Mouse (Mus musculus) cerebellum, adult 2 months (tissue): Measurements from ENCODE around the gene Kank1.

Source experiments
- CTCF ChIP-seq: fragments of 200-500 bp; IDR thresholded peaks from 2 replicates; pipeline ENCODE4 v1.5.1; 2011; ENCODE audit warnings: low read depth, mild to moderate bottlenecking, control low read depth, low read length, moderate library complexity, borderline replicate concordance; ENCODE audit not compliant: insufficient read depth
- POLR2A ChIP-seq: fragments of 200-500 bp; IDR thresholded peaks from 2 replicates; pipeline ENCODE4 v1.6.1; 2011; ENCODE audit warnings: low read length, control low read depth, borderline replicate concordance; ENCODE audit not compliant: insufficient read depth

GRCm38 (mm10) chr19:25277761-25278160, 41.0 kb downstream of the Kank1 start:
- TF ChIP-seq CTCF (no peak), POLR2A (no peak)
